Mouse (Mus musculus) midbrain, embryonic 12.5 days (tissue): ENCODE results near the gene 4930544G11Rik. TPM values are rescaled to one million over a fixed set of nuclear protein-coding genes. Genes with fewer than 3 reads are reported as not detected.
A peak's percentile ranks its signal among the peaks of the same experiment; 100 is the strongest.

Experiments
- ATAC-seq: fragments of 200-750 bp; cut with Nextera tagmentation; 2 replicates; pipeline ENCODE4 v1.8.0; 2017; ENCODE audit warnings: low read depth, moderate TSS enrichment, moderate library complexity; ENCODE audit not compliant: low FRiP score
- H3K27ac ChIP-seq: fragments of 300-500 bp; sonication (generic); replicated peaks from 2 replicates; pipeline ENCODE4 v1.5.1; 2016; ENCODE audit warnings: mild to moderate bottlenecking
- H3K27me3 ChIP-seq: fragments of 300-500 bp; sonication (generic); 2 replicates; pipeline ENCODE4 v1.6.1; 2016; ENCODE audit warnings: mild to moderate bottlenecking
- H3K36me3 ChIP-seq: fragments of 300-500 bp; sonication (generic); 2 replicates; pipeline ENCODE4 v1.6.1; 2016
- H3K4me1 ChIP-seq: fragments of 300-500 bp; sonication (generic); 2 replicates; pipeline ENCODE4 v1.6.1; 2016
- H3K4me2 ChIP-seq: fragments of 300-500 bp; sonication (generic); replicated peaks from 2 replicates; pipeline ENCODE4 v1.6.1; 2016; ENCODE audit warnings: mild to moderate bottlenecking, moderate library complexity
- H3K4me3 ChIP-seq: fragments of 300-500 bp; sonication (generic); 2 replicates; pipeline ENCODE4 v1.5.1; 2016; ENCODE audit warnings: mild to moderate bottlenecking
- H3K9ac ChIP-seq: fragments of 300-500 bp; sonication (generic); replicated peaks from 2 replicates; pipeline ENCODE4 v1.6.1; 2016; ENCODE audit warnings: mild to moderate bottlenecking, moderate library complexity
- H3K9me3 ChIP-seq: fragments of 300-500 bp; sonication (generic); 2 replicates; pipeline ENCODE4 v1.6.1; 2016; ENCODE audit warnings: mild to moderate bottlenecking
- WGBS: fragments of 180-500 bp; shearing (Covaris S2); methylation state at CpG from one replicate; pipeline ENCODE4 v1.1.7; 2016; 5-methylcytosine and 5-hydroxymethylcytosine counted together
- polyA plus RNA-seq: library from polyadenylated mRNA; unstranded; fragments of >200 nt; fragmentation: Nextera tagmentation; extraction: Ambion mirVana; gene quantifications from 2 replicates; pipeline ENCODE4 v1.2.1, GENCODE M21; 2016

Gene 4930544G11Rik
- polyA plus RNA-seq, 1 experiment from 2014 or later = not detected

- Histone ChIP-seq H3K4me1 (no peaks in the 10 kb centered on the region), H3K9me3 (no peaks in the 10 kb centered on the region), H3K4me2 (no peak overlapping the region), H3K36me3 (no peaks in the 10 kb centered on the region), H3K27me3 (no peaks in the 10 kb centered on the region), H3K9ac (no peak overlapping the region), H3K27ac (no peak overlapping the region), H3K4me3 (no peak overlapping the region)
- ATAC-seq = peak; percentile 60; the same call in 1 of the 2 replicates
- 38% methylated on average over 6 of the region's 6 CpGs for WGBS
These were observed 17.1 kb downstream of the 4930544G11Rik start for GRCm38 (mm10) chr6:65969386-65970111.

GRCm38 (mm10) chr6:65970410-65970809 is 18.0 kb downstream of the 4930544G11Rik start:
- WGBS = 85% methylated on average over 9 of the region's 9 CpGs
- H3K9ac ChIP-seq = no peak overlapping the region
- no peak for ATAC-seq
- H3K27ac ChIP-seq = no peak overlapping the region
- no peak overlapping the region for H3K4me2 ChIP-seq
- H3K4me3 ChIP-seq = no peak overlapping the region
- no peaks in the 10 kb centered on the region for H3K9me3 ChIP-seq
- no peaks in the 10 kb centered on the region for H3K4me1 ChIP-seq
- no peaks in the 10 kb centered on the region for H3K27me3 ChIP-seq
- no peaks in the 10 kb centered on the region for H3K36me3 ChIP-seq

GRCm38 (mm10) chr6:65992081-65992480 is 39.7 kb downstream of the 4930544G11Rik start:
- H3K27me3 ChIP-seq = no peaks in the 10 kb centered on the region
- no peak for ATAC-seq
- H3K4me1 ChIP-seq = no peaks in the 10 kb centered on the region
- no peak overlapping the region for H3K4me3 ChIP-seq
- no peak overlapping the region for H3K9ac ChIP-seq
- no peak overlapping the region for H3K4me2 ChIP-seq
- no peaks in the 10 kb centered on the region for H3K36me3 ChIP-seq
- H3K27ac ChIP-seq = no peak overlapping the region
- 79% methylated on average over 3 of the region's 3 CpGs for WGBS
- H3K9me3 ChIP-seq = no peaks in the 10 kb centered on the region

- ATAC-seq = no peak
- Histone ChIP-seq H3K27me3 (no peaks in the 10 kb centered on the region), H3K4me1 (no peaks in the 10 kb centered on the region)
These were observed 45.9 kb downstream of the 4930544G11Rik start for GRCm38 (mm10) chr6:65998343-65998742.

More at GRCm38 (mm10) chr6:65998343-65998742, 45.9 kb downstream of the 4930544G11Rik start:
- no peaks in the 10 kb centered on the region for H3K9me3 ChIP-seq
- no peak overlapping the region for H3K9ac ChIP-seq
- no peak overlapping the region for H3K4me2 ChIP-seq
- no peak overlapping the region for H3K4me3 ChIP-seq
- H3K27ac ChIP-seq = no peak overlapping the region
- H3K36me3 ChIP-seq = no peaks in the 10 kb centered on the region

Other genes starting within 250 kb of the 4930544G11Rik start
- 13.8 and 15.5 TPM in 2 replicates for gene Prdm5, start 173.6 kb upstream of the 4930544G11Rik start, polyA plus RNA-seq